Mouse (Mus musculus): ENCODE measurements at regions not wholly inside any gene's neighbourhood (a gene's known extent, or its start where the extent isn't known, plus 50 kb on each side); places are given as distances from the start of the nearest gene placed in this dataset.
"Not testable (repeated sequence)": the region's sequence is repeated elsewhere in the genome, so short reads cannot be mapped to it uniquely, and the experiment has no call there.

- DNase-seq: no peak
Observed at GRCm38 (mm10) chr2:71597956-71598355, 51.4 kb upstream of the Dlx2 start.

DNA sequence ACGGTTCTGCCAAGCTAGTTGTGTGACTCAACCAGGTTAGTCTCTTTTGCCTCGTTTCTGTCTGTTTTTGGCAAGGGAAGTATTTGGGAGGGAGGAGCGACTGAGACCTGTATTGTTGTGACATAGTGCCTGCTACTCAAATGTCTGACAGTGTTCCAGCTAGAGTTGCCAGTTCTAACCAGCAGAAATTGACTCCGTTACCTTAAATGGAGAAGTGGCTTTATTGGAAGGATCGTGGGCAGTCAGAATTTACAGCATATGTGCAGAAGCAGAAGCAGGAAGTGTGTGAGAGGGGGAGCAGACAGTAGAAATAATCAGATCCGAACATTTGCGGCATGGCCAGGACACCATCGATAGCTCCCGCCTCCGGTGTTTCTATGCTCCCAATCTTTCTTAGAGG, 51.8 kb upstream of the Dlx2 start:
- DNase-seq: no peak

GRCm38 (mm10) chr2:71598778-71599177, 52.2 kb upstream of the Dlx2 start:
- DNase-seq: peak; percentile 86 to 93

DNA sequence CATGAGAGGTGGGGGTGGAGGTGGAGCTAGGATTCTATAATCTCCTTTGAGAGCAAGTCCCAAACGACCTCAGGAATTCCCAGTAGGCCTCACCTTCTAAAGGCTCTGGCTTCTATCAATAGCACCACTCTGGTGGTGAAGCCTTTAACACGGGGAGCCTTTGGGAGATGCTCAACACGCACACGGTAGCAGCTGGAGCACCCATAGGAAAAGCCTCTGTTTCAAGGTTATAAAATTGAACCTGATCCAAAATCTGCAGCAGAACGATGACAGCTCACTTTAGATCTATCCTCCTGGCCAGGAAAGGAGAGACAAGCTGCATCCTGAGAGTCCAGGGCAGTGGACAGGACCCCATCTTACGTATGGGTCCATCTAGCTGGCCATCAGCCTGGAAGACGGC, 53.7 kb upstream of the Dlx2 start:
- no peak for DNase-seq

- no peak for DNase-seq
Observed at GRCm38 (mm10) chr2:71600999-71601398, 54.4 kb upstream of the Dlx2 start.

- not testable (repeated sequence) for DNase-seq
Observed at GRCm38 (mm10) chr2:71603796-71604195, 57.2 kb upstream of the Dlx2 start.

DNA sequence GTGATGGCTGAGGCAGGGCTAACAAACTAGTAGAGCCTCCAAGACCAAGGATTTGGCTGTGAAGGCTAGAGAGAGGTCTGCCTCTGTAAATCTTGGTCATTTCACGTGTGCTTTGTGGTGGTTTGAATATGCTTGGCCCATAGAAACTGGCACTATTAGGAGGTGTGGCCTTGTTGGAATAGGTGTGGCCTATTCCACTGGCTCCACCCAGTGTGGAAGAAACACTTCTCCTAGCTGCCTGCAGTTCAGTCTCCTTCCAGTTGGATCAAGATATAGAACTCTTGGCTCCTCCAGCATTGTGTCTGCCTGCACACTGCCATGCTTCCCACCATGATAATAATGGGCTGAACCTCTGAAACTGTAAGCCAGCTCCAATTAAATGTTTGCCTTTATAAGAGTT, 59.1 kb upstream of the Dlx2 start:
- no peak for DNase-seq

DNA sequence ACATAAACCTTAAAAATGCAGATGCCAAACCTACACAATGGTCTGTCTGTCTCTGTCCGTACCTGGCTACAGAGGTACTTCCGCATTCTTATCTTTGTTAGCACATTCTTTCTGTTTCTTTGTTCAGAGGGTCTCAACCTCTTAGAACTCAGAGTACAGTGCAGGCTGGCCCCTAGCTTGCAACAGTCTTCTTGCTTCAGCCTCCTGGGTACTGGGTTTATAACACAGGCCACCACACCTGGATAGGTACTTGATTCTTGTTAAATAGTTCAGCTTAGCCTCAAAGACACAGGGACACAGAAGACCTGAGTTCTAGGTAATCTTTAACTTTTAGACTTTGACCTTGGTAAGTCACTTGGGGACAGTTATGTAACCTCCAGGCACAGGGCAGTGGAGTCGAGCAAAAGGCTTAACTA, 60.5 kb upstream of the Dlx2 start:
- peak; percentile 52 to 77 for DNase-seq

GRCm38 (mm10) chr2:71613216-71613615, 66.7 kb upstream of the Dlx2 start:
- no peak for DNase-seq

DNA sequence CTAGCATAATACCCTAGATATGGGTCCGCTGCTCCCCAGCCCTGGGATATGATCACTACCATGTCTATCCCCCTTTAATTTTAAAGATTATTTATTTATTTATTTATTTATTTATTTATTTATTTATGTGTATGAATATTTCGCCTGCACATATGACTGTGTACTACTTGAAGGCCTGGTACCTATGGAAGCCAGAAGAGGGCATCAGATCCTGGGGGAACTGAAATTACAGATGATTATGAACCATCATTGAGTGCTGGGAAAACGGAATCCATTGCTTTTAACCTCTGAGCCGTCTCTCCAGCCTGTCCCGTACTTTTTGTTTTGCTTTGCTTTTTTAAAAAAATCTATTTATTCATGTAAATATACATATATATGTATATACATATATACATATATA, 70.0 kb upstream of the Dlx2 start:
- no peak for DNase-seq

DNA sequence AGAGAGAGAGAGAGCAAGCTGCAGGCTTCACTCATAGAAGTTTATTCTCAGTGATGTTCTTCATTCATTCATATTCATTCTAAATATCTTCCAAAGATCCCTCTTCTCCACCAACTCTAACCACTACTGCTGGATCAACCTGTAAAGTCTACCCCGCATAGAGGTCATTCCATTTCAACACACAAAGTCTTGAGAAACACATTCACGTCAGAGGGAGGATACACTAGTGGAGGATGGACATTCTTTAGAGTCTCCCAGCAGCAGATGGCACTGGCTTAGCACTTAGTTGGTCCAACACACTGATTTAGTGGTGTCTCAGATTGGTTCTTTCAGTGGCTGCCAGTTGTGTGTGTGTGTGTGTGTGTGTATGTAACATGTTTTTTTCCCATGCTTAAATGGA, 74.9 kb upstream of the Dlx2 start:
- DNase-seq: no peak

- no peak for DNase-seq
Observed at GRCm38 (mm10) chr2:71622532-71623099, 76.1 kb upstream of the Dlx2 start.

DNA sequence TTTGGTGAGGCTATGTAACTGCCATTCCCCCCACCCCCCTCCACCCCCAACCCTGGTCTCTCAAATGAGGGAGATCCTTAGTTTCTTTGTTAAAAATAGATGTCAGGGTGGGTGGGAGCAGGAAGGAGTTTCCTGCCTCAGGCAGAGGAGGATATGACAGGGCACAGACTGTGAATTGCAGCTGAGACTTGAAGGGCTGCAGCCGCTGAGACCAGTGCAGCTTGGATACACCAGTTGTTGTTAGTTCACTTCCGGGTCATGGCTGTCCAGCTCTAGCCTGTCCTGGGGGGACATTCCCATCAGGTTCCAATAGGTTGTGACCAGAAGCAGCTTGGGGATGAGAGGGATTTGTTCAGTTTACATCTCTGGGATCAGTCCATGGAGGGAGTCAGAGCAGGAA, 76.6 kb upstream of the Dlx2 start:
- DNase-seq: peak in 1 of 2 experiments; percentile 26

DNA sequence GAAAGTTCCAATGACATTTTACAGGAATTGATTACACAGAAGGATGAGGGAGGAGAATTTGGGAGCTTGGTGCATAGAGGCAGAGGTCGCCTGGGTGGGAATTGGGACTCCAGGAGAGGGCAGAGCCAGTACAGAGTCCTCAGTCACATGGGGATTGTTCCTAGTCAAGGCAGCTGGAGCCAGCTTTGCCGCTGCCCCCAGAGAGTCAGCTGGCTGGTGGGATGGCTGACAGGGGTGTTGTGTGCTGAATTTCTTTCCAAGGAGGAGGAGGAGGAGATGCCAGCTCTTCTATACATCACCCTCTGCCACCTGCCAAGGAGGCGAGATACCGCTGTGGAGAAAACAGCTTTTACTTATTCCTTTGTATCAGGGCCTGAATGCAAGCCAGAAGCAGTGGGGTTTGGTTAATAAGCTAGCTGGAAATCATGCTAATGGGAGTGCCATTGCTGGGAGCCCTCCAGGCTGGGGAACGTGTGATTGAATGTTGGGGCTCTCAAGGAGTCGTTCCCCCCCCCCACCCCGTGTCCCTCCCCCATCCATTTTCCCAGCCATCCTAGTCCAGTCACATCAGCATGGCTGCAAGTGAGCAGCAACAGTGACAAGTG, 78.8 kb upstream of the Dlx2 start:
- no peak for DNase-seq

GRCm38 (mm10) chr2:71626404-71626803, 79.8 kb upstream of the Dlx2 start:
- no peak for DNase-seq

GRCm38 (mm10) chr2:71627097-71627755, 80.7 kb upstream of the Dlx2 start:
- peak in 1 of 2 experiments; percentile 22 for DNase-seq

GRCm38 (mm10) chr2:71628821-71629220, 82.3 kb upstream of the Dlx2 start:
- no peak for DNase-seq

DNA sequence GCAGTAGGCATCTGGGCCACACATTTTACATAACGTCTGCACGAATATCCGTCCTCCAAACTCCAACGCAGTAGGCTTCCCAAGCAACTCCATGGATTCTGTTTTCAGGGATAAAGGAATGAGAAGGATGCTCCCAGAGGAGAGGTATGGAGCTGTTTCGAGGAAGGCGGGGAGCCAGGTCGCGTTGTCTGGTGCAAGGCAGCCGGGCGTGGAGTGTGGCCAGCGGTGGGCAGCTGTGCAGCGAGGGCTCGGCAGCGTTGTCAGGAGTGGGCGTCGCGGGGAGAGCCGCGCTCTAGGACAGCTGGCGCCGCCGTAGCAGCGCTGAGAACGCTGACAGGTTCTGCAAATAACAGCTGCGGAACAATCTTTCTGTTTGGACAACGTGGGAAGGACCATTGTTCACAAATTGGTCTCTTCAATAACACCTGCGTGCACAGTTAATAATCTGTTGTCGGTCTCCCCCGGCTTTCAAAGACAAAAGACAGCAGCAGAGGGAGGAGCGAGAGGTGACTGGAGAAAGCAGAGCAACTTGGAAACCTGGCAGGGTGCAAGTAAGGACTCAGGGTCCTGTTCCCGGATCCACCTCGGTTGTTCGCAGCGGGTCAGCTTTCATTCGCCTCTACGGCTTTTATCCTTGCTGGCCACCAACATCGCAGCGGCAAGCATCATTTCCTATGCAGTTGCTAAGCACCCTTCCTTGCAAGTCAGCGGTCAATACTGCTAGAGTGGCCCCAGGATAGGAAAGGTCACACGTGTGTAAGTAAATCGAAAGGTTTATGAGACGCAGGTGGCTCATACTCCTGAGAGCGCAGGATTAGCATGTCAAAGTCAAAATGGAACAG, 83.0 kb upstream of the Dlx2 start:
- peak in 1 of 2 experiments; percentile 41 for DNase-seq

DNA sequence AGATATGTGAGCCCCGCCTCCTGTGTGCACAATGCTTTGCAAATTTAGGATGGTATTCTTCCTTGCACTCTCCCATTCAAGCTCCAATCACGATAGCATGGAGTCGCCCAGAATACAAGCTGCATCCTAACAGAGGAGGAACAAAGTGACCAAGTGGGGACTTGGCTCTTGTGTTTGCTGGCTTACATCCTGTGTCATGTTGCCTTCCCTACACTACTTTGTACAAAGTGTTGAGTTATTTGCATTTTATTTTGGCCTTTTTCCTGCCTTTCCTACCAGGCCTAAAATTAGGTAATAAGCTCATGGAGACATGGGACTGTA, 83.5 kb upstream of the Dlx2 start:
- no peak for DNase-seq

- DNase-seq: peak; percentile 42 to 71
Observed at GRCm38 (mm10) chr2:71633471-71633870, 86.9 kb upstream of the Dlx2 start.

- DNase-seq: no peak
Observed at GRCm38 (mm10) chr2:71634471-71634870, 87.9 kb upstream of the Dlx2 start.

GRCm38 (mm10) chr2:71636134-71636533, 89.6 kb upstream of the Dlx2 start:
- no peak for DNase-seq

GRCm38 (mm10) chr2:71636590-71636989, 90.0 kb upstream of the Dlx2 start:
- DNase-seq: no peak

DNA sequence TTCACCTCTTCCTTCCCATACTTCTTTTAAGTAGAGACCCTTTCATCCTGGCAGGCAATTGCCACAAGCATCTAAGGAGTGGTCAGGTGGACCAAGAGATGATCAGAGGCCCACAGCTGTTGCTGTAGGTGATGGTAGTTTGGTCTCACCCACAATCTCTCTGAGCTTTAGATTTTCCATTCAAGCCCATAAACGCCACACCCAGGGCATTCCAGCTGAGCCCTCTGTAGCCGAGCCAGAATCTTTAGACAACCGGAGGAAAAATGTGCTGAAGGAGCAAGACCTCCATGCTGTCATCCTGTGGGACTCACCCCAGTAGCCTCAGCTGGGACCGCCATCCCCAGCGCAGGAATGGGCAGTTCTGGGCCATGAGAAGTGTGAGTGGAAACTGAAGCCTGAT, 93.7 kb upstream of the Dlx2 start:
- DNase-seq: no peak

Measured in kidney, postnatal 36 days (tissue).